In genomic region chr5:110287084-110287475, GRCm38 (mm10) we compare ENCODE assay signal across 11 mouse cellular contexts. TPM values are rescaled to one million over a fixed set of nuclear protein-coding genes. Genes with fewer than 3 reads are reported as not detected.
DNase-seq lines count a peak whose midpoint lies in the region; ATAC-seq and TF ChIP-seq lines count a peak whose summit lies in the region.
"Had no signal": no experiment of that assay in that cellular context is flagged by ENCODE, and none has a peak within 500 bp of the region (broad histone marks: within the 10 kb centered on the region; RNA-seq: fewer than 3 reads in every experiment).

No protein-coding gene starts in this region.

- peaks cover 14% of the 10 kb centered on the region for H3K36me3 ChIP-seq in heart, embryonic 15.5 days
- H3K36me3 ChIP-seq in MEL (ENCODE audit: control insufficient read depth in 1 of 2, insufficient read depth in 2 of 2, low read length in 2 of 2): peaks cover 6 to 7% of the 10 kb centered on the region in 2 experiments
- H3K36me3 ChIP-seq in hindbrain, embryonic 14.5 days (replicated peaks; ENCODE audit: control insufficient read depth, insufficient read depth): peaks cover 12% of the 10 kb centered on the region; the same call in 1 of the 2 replicates
- no peaks in the 10 kb centered on the region; the same call in 1 of the 2 replicates for H3K36me3 ChIP-seq in midbrain, embryonic 11.5 days (ENCODE audit: control insufficient read depth, insufficient read depth, low read length)
- no peaks in the 10 kb centered on the region for H3K36me3 ChIP-seq in lung, postnatal 0 days (ENCODE audit: insufficient read depth, low read length)

- no peak for DNase-seq in heart, postnatal 36 days
- peak; percentile 65 for DNase-seq in MEL (ENCODE audit: low read depth, low spot score)
- no peak for DNase-seq in hindbrain, embryonic 14.5 days (ENCODE audit: low spot score)
- DNase-seq in midbrain, embryonic 11.5 days (ENCODE audit: low spot score, missing footprints): no peak
- no peak for DNase-seq in urinary bladder, adult 2 months (ENCODE audit: low spot score)
- DNase-seq in lung, postnatal 0 days (ENCODE audit: low spot score): no peak
- no peak for DNase-seq in gastrocnemius, postnatal 10 days
- DNase-seq: kidney, postnatal 14 days; thymus, postnatal 25 days had no signal

- H3K79me2 ChIP-seq in MEL (ENCODE audit: control insufficient read depth, insufficient read depth, low read length, poor library complexity): peaks cover 10% of the 10 kb centered on the region

- H3K27ac ChIP-seq in heart, embryonic 15.5 days: no peak overlapping the region
- H3K27ac ChIP-seq in MEL (ENCODE audit: control insufficient read depth, low read depth, low read length): no peak overlapping the region
- no peak overlapping the region for H3K27ac ChIP-seq in hindbrain, embryonic 14.5 days
- no peak overlapping the region for H3K27ac ChIP-seq in midbrain, embryonic 11.5 days (ENCODE audit: low read depth, low read length)
- H3K27ac ChIP-seq in lung, postnatal 0 days (ENCODE audit: low read length): no peak overlapping the region

- peak overlapping the region; percentile 95 for H3K4me2 ChIP-seq in heart, embryonic 15.5 days
- peak overlapping the region; percentile 88; the same call in 1 of the 2 replicates for H3K4me2 ChIP-seq in hindbrain, embryonic 14.5 days (replicated peaks)
- peak overlapping the region; percentile 83 for H3K4me2 ChIP-seq in midbrain, embryonic 11.5 days
- H3K4me2 ChIP-seq in lung, postnatal 0 days (replicated peaks; ENCODE audit: low read depth, low read length): no peak overlapping the region

- peaks cover 16% of the 10 kb centered on the region for H3K4me1 ChIP-seq in heart, embryonic 15.5 days (replicated peaks)
- H3K4me1 ChIP-seq in MEL (ENCODE audit: control insufficient read depth in 1 of 2, insufficient read depth in 2 of 2, low read length in 2 of 2): peaks cover 0 to 4% of the 10 kb centered on the region in 2 experiments; a peak in 2 of 4 replicates
- H3K4me1 ChIP-seq in hindbrain, embryonic 14.5 days (replicated peaks; ENCODE audit: control insufficient read depth, insufficient read depth, low read length): 0 out of 2 replicates have a peak, but pooled peaks cover 5% of the 10 kb centered on the region
- H3K4me1 ChIP-seq in midbrain, embryonic 11.5 days (ENCODE audit: control insufficient read depth, insufficient read depth, low read length): peaks cover 2% of the 10 kb centered on the region; the same call in 1 of the 2 replicates
- peaks cover 10% of the 10 kb centered on the region; the same call in 1 of the 2 replicates for H3K4me1 ChIP-seq in lung, postnatal 0 days (ENCODE audit: insufficient read depth, low read depth, low read length)

- no peak for TF ChIP-seq RAD21 in MEL (IDR thresholded peaks at IDR 0.05; ENCODE audit: low read depth, low read length)

- intact Hi-C loops in heart, postnatal 36 days (cut with DNase I): loop anchor here (5.0 kb wide), 1 partner anchor 160 kb away; the partner anchor contains the start of gene Fbrsl1

- TF ChIP-seq CTCF in MEL (IDR thresholded peaks at IDR 0.05 in 2 of 3, conservative IDR thresholded peaks at IDR 0.05 in 1 of 3; ENCODE audit: control insufficient read depth in 1 of 3, insufficient read depth in 1 of 3, low read depth in 2 of 3, low read length in 3 of 3, poor library complexity in 1 of 3, severe bottlenecking in 1 of 3): no peak
- TF ChIP-seq CTCF in lung, postnatal 0 days (IDR thresholded peaks at IDR 0.05): no peak

- H3K27me3 ChIP-seq in heart, embryonic 15.5 days: no peaks in the 10 kb centered on the region
- no peaks in the 10 kb centered on the region for H3K27me3 ChIP-seq in MEL (ENCODE audit: control insufficient read depth in 1 of 2, insufficient read depth in 2 of 2, low read length in 2 of 2)
- H3K27me3 ChIP-seq in hindbrain, embryonic 14.5 days (ENCODE audit: control insufficient read depth, insufficient read depth, low read length): peaks cover 16% of the 10 kb centered on the region
- H3K27me3 ChIP-seq in midbrain, embryonic 11.5 days (ENCODE audit: control insufficient read depth, insufficient read depth, low read length): peaks cover 11% of the 10 kb centered on the region; the same call in 1 of the 2 replicates
- H3K27me3 ChIP-seq in lung, postnatal 0 days (replicated peaks; ENCODE audit: insufficient read depth, low read length): no peaks in the 10 kb centered on the region
- H3K27me3 ChIP-seq: Patski had no signal

- no peak for TF ChIP-seq EP300 in MEL (IDR thresholded peaks at IDR 0.05; ENCODE audit: low read depth in 1 of 2, low read length in 2 of 2)
- no peak for TF ChIP-seq EP300 in lung, postnatal 0 days (IDR thresholded peaks at IDR 0.05)

- peak overlapping the region; percentile 75 for H3K4me3 ChIP-seq in heart, embryonic 15.5 days
- peak overlapping the region; percentile 13 to 82; a peak in 3 of 4 replicates for H3K4me3 ChIP-seq in MEL (ENCODE audit: control insufficient read depth in 1 of 2, insufficient read depth in 1 of 2, low read depth in 2 of 2, low read length in 2 of 2)
- no peak overlapping the region for H3K4me3 ChIP-seq in hindbrain, embryonic 14.5 days (replicated peaks; ENCODE audit: low read length)
- peak overlapping the region; percentile 75 for H3K4me3 ChIP-seq in midbrain, embryonic 11.5 days (ENCODE audit: low read depth, low read length)
- H3K4me3 ChIP-seq in lung, postnatal 0 days (ENCODE audit: low read depth, low read length): no peak overlapping the region

- no peak overlapping the region; the same call in 1 of the 2 replicates for H3K9ac ChIP-seq in heart, embryonic 15.5 days
- peak overlapping the region; percentile 26; the same call in 1 of the 2 replicates for H3K9ac ChIP-seq in MEL (ENCODE audit: control insufficient read depth, low read depth, low read length, poor library complexity, severe bottlenecking)
- no peak overlapping the region for H3K9ac ChIP-seq in hindbrain, embryonic 14.5 days
- peak overlapping the region; percentile 84; the same call in 1 of the 2 replicates for H3K9ac ChIP-seq in midbrain, embryonic 11.5 days (ENCODE audit: low read length)
- no peak overlapping the region for H3K9ac ChIP-seq in lung, postnatal 0 days (replicated peaks; ENCODE audit: low read depth)

- ATAC-seq in heart, embryonic 15.5 days (replicated peaks; ENCODE audit: insufficient number of reproducible peaks, insufficient read depth, low FRiP score, low read depth): no peak
- ATAC-seq in hindbrain, embryonic 14.5 days (ENCODE audit: low FRiP score): no peak
- no peak for ATAC-seq in midbrain, embryonic 11.5 days (ENCODE audit: low FRiP score)
- ATAC-seq in lung, postnatal 0 days: no peak

- no peaks in the 10 kb centered on the region for H3K9me3 ChIP-seq in heart, embryonic 15.5 days (replicated peaks)
- no peaks in the 10 kb centered on the region for H3K9me3 ChIP-seq in MEL (replicated peaks; ENCODE audit: insufficient read depth, low read length)
- no peaks in the 10 kb centered on the region for H3K9me3 ChIP-seq in hindbrain, embryonic 14.5 days (ENCODE audit: control insufficient read depth, low read length)
- H3K9me3 ChIP-seq in midbrain, embryonic 11.5 days (ENCODE audit: control insufficient read depth, low read length): no peaks in the 10 kb centered on the region
- no peaks in the 10 kb centered on the region for H3K9me3 ChIP-seq in lung, postnatal 0 days (ENCODE audit: low read length)

- WGBS in heart, embryonic 15.5 days: 66% methylated on average over 2 of the region's 2 CpGs
- WGBS in hindbrain, embryonic 14.5 days: 75% methylated on average over 2 of the region's 2 CpGs
- 73% methylated on average over 2 of the region's 2 CpGs for WGBS in midbrain, embryonic 11.5 days
- 50% methylated on average over 2 of the region's 2 CpGs for WGBS in lung, postnatal 0 days

- TF ChIP-seq POLR2A in MEL (IDR thresholded peaks at IDR 0.05; ENCODE audit: control insufficient read depth in 1 of 2, insufficient read depth in 1 of 2, low read depth in 1 of 2, low read length in 2 of 2, poor library complexity in 1 of 2): no peak

RNA-seq across cellular contexts. Expression of gene Pole, which starts 1.0 kb away (rescaled TPM):
- polyA plus RNA-seq in heart, embryonic 15.5 days (2015; fragmentation: Nextera tagmentation; extraction: Ambion mirVana): 13.0 and 17.3 TPM in 2 replicates
- 1 to 10 TPM; 2.0 to 2.9 TPM for total RNA-seq in heart, postnatal 36 days (2021)
- total RNA-seq in MEL (2012; rRNA removed): 32.4 and 33.7 TPM in 2 replicates
- polyA plus RNA-seq in MEL (2012; ENCODE audit: insufficient read depth in 1 of 2, insufficient read length in 2 of 2, low read depth in 1 of 2, low replicate concordance in 2 of 2, missing spikeins in 1 of 2): 10 to 100 TPM; 52.6 to 81.4 TPM
- polyA plus RNA-seq in hindbrain, embryonic 14.5 days (2014; fragmentation: Nextera tagmentation; extraction: Ambion mirVana): 8.2 and 9.8 TPM in 2 replicates
- 39.4 and 39.6 TPM in 2 replicates for polyA plus RNA-seq in midbrain, embryonic 11.5 days (2014; fragmentation: Nextera tagmentation; extraction: Ambion mirVana)
- polyA plus RNA-seq in urinary bladder, adult 2 months (2012; rRNA removed): 2.2 and 2.3 TPM in 2 replicates
- polyA plus RNA-seq in lung, postnatal 0 days (2015; fragmentation: Nextera tagmentation; extraction: Ambion mirVana): 2.2 and 2.4 TPM in 2 replicates
- 1 to 10 TPM; 6.0 to 6.1 TPM for total RNA-seq in gastrocnemius, postnatal 10 days (2021)

RNA-seq across cellular contexts. Expression of gene Pxmp2, which starts 1.1 kb away (rescaled TPM):
- polyA plus RNA-seq in heart, embryonic 15.5 days (2015; fragmentation: Nextera tagmentation; extraction: Ambion mirVana): 17.6 and 23.9 TPM in 2 replicates
- 100 to 1,000 TPM; 100 to 125 TPM for total RNA-seq in heart, postnatal 36 days (2021)
- 8.4 and 8.7 TPM in 2 replicates for total RNA-seq in MEL (2012; rRNA removed)
- polyA plus RNA-seq in MEL (2012; ENCODE audit: insufficient read depth in 1 of 2, insufficient read length in 2 of 2, low read depth in 1 of 2, low replicate concordance in 2 of 2, missing spikeins in 1 of 2): 10 to 100 TPM in 1 of 2 experiments, not detected in 1; 15.2 TPM
- 8.8 and 9.2 TPM in 2 replicates for polyA plus RNA-seq in hindbrain, embryonic 14.5 days (2014; fragmentation: Nextera tagmentation; extraction: Ambion mirVana)
- polyA plus RNA-seq in midbrain, embryonic 11.5 days (2014; fragmentation: Nextera tagmentation; extraction: Ambion mirVana): 11.5 and 13.3 TPM in 2 replicates
- 5.1 and 5.6 TPM in 2 replicates for polyA plus RNA-seq in urinary bladder, adult 2 months (2012; rRNA removed)
- 12.8 and 14.4 TPM in 2 replicates for polyA plus RNA-seq in lung, postnatal 0 days (2015; fragmentation: Nextera tagmentation; extraction: Ambion mirVana)
- 10 to 100 TPM; 25.9 to 26.6 TPM for total RNA-seq in gastrocnemius, postnatal 10 days (2021)

RNA-seq across cellular contexts. Expression of gene Pgam5, which starts 17.4 kb away (rescaled TPM):
- 40.2 and 49.7 TPM in 2 replicates for polyA plus RNA-seq in heart, embryonic 15.5 days (2015; fragmentation: Nextera tagmentation; extraction: Ambion mirVana)
- 10 to 100 TPM; 34.2 to 35.4 TPM for total RNA-seq in heart, postnatal 36 days (2021)
- total RNA-seq in MEL (2012; rRNA removed): 96.3 and 115 TPM in 2 replicates
- 10 to 100 TPM in 1 of 2 experiments, not detected in 1; 95.8 TPM for polyA plus RNA-seq in MEL (2012; ENCODE audit: insufficient read depth in 1 of 2, insufficient read length in 2 of 2, low read depth in 1 of 2, low replicate concordance in 2 of 2, missing spikeins in 1 of 2)
- polyA plus RNA-seq in hindbrain, embryonic 14.5 days (2014; fragmentation: Nextera tagmentation; extraction: Ambion mirVana): 108 and 109 TPM in 2 replicates
- 90.4 and 97.6 TPM in 2 replicates for polyA plus RNA-seq in midbrain, embryonic 11.5 days (2014; fragmentation: Nextera tagmentation; extraction: Ambion mirVana)
- polyA plus RNA-seq in urinary bladder, adult 2 months (2012; rRNA removed): 19.1 and 21.5 TPM in 2 replicates
- polyA plus RNA-seq in lung, postnatal 0 days (2015; fragmentation: Nextera tagmentation; extraction: Ambion mirVana): 32.0 and 33.6 TPM in 2 replicates
- 10 to 100 TPM; 22.6 to 26.7 TPM for total RNA-seq in gastrocnemius, postnatal 10 days (2021)

RNA-seq across cellular contexts. Expression of gene P2rx2, which starts 55.9 kb away (rescaled TPM):
- 0.50 and 0.68 TPM in 2 replicates for polyA plus RNA-seq in heart, embryonic 15.5 days (2015; fragmentation: Nextera tagmentation; extraction: Ambion mirVana)
- total RNA-seq in heart, postnatal 36 days (2021): not detected
- 0.08 and 0.10 TPM in 2 replicates for total RNA-seq in MEL (2012; rRNA removed)
- polyA plus RNA-seq in MEL (2012; ENCODE audit: insufficient read depth in 1 of 2, insufficient read length in 2 of 2, low read depth in 1 of 2, low replicate concordance in 2 of 2, missing spikeins in 1 of 2): under 1 TPM in 1 of 2 experiments, not detected in 1; 0.57 TPM
- polyA plus RNA-seq in hindbrain, embryonic 14.5 days (2014; fragmentation: Nextera tagmentation; extraction: Ambion mirVana): 9.9 and 12.2 TPM in 2 replicates
- 0.88 and 0.92 TPM in 2 replicates for polyA plus RNA-seq in midbrain, embryonic 11.5 days (2014; fragmentation: Nextera tagmentation; extraction: Ambion mirVana)
- polyA plus RNA-seq in urinary bladder, adult 2 months (2012; rRNA removed): 1.7 and 1.8 TPM in 2 replicates
- polyA plus RNA-seq in lung, postnatal 0 days (2015; fragmentation: Nextera tagmentation; extraction: Ambion mirVana): 3.5 and 3.8 TPM in 2 replicates
- total RNA-seq in gastrocnemius, postnatal 10 days (2021): not detected

RNA-seq across cellular contexts. Expression of gene Ankle2, which starts 56.3 kb away (rescaled TPM):
- 16.8 and 19.9 TPM in 2 replicates for polyA plus RNA-seq in heart, embryonic 15.5 days (2015; fragmentation: Nextera tagmentation; extraction: Ambion mirVana)
- total RNA-seq in heart, postnatal 36 days (2021): 10 to 100 TPM; 29.4 to 30.5 TPM
- 31.7 and 37.9 TPM in 2 replicates for total RNA-seq in MEL (2012; rRNA removed)
- 100 to 1,000 TPM in 1 of 2 experiments, 10 to 100 TPM in 1; 29.5 to 270 TPM for polyA plus RNA-seq in MEL (2012; ENCODE audit: insufficient read depth in 1 of 2, insufficient read length in 2 of 2, low read depth in 1 of 2, low replicate concordance in 2 of 2, missing spikeins in 1 of 2)
- 26.1 and 27.8 TPM in 2 replicates for polyA plus RNA-seq in hindbrain, embryonic 14.5 days (2014; fragmentation: Nextera tagmentation; extraction: Ambion mirVana)
- polyA plus RNA-seq in midbrain, embryonic 11.5 days (2014; fragmentation: Nextera tagmentation; extraction: Ambion mirVana): 37.5 and 43.7 TPM in 2 replicates
- polyA plus RNA-seq in urinary bladder, adult 2 months (2012; rRNA removed): 24.6 and 30.4 TPM in 2 replicates
- 15.5 and 18.0 TPM in 2 replicates for polyA plus RNA-seq in lung, postnatal 0 days (2015; fragmentation: Nextera tagmentation; extraction: Ambion mirVana)
- 10 to 100 TPM; 23.4 to 28.1 TPM for total RNA-seq in gastrocnemius, postnatal 10 days (2021)

Comparison
In these comparisons a context has a peak if more than half of its experiments do, and no peak if none do; other contexts are left out.
1. H3K4me3 ChIP-seq: peak in heart, embryonic 15.5 days (single experiment), MEL (2 of 2) and midbrain, embryonic 11.5 days (single experiment); none in hindbrain, embryonic 14.5 days (single experiment) and lung, postnatal 0 days (single experiment).
2. H3K9ac ChIP-seq: peak in MEL (single experiment) and midbrain, embryonic 11.5 days (single experiment); none in heart, embryonic 15.5 days (single experiment), hindbrain, embryonic 14.5 days (single experiment) and lung, postnatal 0 days (single experiment).